7 mouse cellular contexts compared by ENCODE assay signal in the genomic region with DNA sequence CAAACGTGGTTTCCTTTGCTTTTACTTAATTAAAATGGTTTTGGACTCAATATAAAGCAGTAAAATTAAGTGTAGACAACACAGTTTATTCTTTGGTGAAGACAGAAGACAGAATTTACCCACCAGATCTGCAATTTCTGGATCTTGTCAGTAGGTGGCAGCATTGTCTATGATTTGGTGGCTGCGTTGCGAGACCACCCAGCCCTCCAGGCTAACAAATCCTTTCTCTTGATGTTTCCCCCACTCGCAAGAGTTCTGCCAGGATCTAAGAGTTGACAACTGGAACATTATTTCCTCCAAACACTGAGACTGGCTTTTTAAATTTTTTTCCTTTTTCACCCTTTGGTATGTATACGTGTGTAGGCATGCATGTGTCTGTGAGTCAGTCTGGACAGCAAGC. TPM values are rescaled to one million over a fixed set of nuclear protein-coding genes. Genes with fewer than 3 reads are reported as not detected.
A peak's percentile ranks its signal among the peaks of the same experiment; 100 is the strongest.
DNase-seq lines count a peak whose midpoint lies in the region; ATAC-seq lines count a peak whose summit lies in the region.

No protein-coding gene starts in this region.

- 10% methylated on average over 5 of the region's 5 CpGs for WGBS in hindbrain, embryonic 14.5 days

- H3K4me2 ChIP-seq in hindbrain, embryonic 14.5 days (replicated peaks), result no peak overlapping the region

- H3K4me3 ChIP-seq in hindbrain, embryonic 14.5 days (replicated peaks; ENCODE audit: low read length), result no peak overlapping the region
- peak overlapping the region; percentile 16 for H3K4me3 ChIP-seq in megakaryocyte, embryonic 14.5 days (replicated peaks)

- no peak overlapping the region for H3K9ac ChIP-seq in hindbrain, embryonic 14.5 days

- no peaks in the 10 kb centered on the region for H3K9me3 ChIP-seq in hindbrain, embryonic 14.5 days (ENCODE audit: control insufficient read depth, low read length)
- H3K9me3 ChIP-seq in megakaryocyte, embryonic 14.5 days, result no peaks in the 10 kb centered on the region

- H3K27ac ChIP-seq in hindbrain, embryonic 14.5 days, result no peak overlapping the region

- 0 out of 2 replicates have a peak, but pooled peaks have one; percentile 14 for ATAC-seq in hindbrain, embryonic 14.5 days (ENCODE audit: low FRiP score)

- H3K27me3 ChIP-seq in hindbrain, embryonic 14.5 days (ENCODE audit: control insufficient read depth, insufficient read depth, low read length), result no peaks in the 10 kb centered on the region
- peaks cover 20% of the 10 kb centered on the region for H3K27me3 ChIP-seq in megakaryocyte, embryonic 14.5 days (replicated peaks)

- peaks cover 1% of the 10 kb centered on the region for H3K36me3 ChIP-seq in hindbrain, embryonic 14.5 days (replicated peaks; ENCODE audit: control insufficient read depth, insufficient read depth)
- peaks cover 3% of the 10 kb centered on the region for H3K36me3 ChIP-seq in megakaryocyte, embryonic 14.5 days (replicated peaks; ENCODE audit: low read length)

- H3K4me1 ChIP-seq in hindbrain, embryonic 14.5 days (replicated peaks; ENCODE audit: control insufficient read depth, insufficient read depth, low read length), result peaks cover 33% of the 10 kb centered on the region
- H3K4me1 ChIP-seq in megakaryocyte, embryonic 14.5 days, result peaks cover 29% of the 10 kb centered on the region

- intact Hi-C loops in left cerebral cortex, postnatal 4 days (cut with DNase I), result loop anchor here (5.0 to 10.0 kb wide), 5 partner anchors 53 to 815 kb away; a partner anchor contains a TSS

- DNase-seq in left cerebral cortex, postnatal 4 days, result peak; percentile 51
- no peak for DNase-seq in left cerebral cortex, adult 11 months (ENCODE audit: low spot score)
- DNase-seq in MN1 (ENCODE audit: low spot score), result peak; percentile 61
- peak; percentile 67 for DNase-seq in embryo, embryonic 11.5 days (ENCODE audit: low read depth, low spot score)
- peak; percentile 95 for DNase-seq in hindbrain, embryonic 14.5 days (ENCODE audit: low spot score)
- DNase-seq in thymus, postnatal 10 days (ENCODE audit: low spot score in 2 of 2), result peak; percentile 50 to 77

RNA-seq across cellular contexts. Expression of a gene that starts 10.3 kb away (rescaled TPM):
- total RNA-seq in left cerebral cortex, postnatal 4 days (2021), result 10 to 100 TPM; 28.0 to 28.5 TPM
- polyA plus RNA-seq in hindbrain, embryonic 14.5 days (2014; fragmentation: Nextera tagmentation; extraction: Ambion mirVana), result 3.1 and 4.6 TPM in 2 replicates
- polyA plus RNA-seq in megakaryocyte, embryonic 14.5 days (2012; ENCODE audit: insufficient read depth, low replicate concordance), result 21.7 and 35.8 TPM in 2 replicates

RNA-seq across cellular contexts. Expression of a gene that starts 54.4 kb away (rescaled TPM):
- total RNA-seq in left cerebral cortex, postnatal 4 days (2021), result 1 to 10 TPM; 2.4 to 3.0 TPM
- polyA plus RNA-seq in hindbrain, embryonic 14.5 days (2014; fragmentation: Nextera tagmentation; extraction: Ambion mirVana), result 6.3 and 6.6 TPM in 2 replicates
- not detected in 2 replicates for polyA plus RNA-seq in megakaryocyte, embryonic 14.5 days (2012; ENCODE audit: insufficient read depth, low replicate concordance)
